Mouse (Mus musculus) liver, postnatal 0 days (tissue): Measurements from ENCODE around the gene Sntb2. TPM values are rescaled to one million over a fixed set of nuclear protein-coding genes. Genes with fewer than 3 reads are reported as not detected.
A peak's percentile ranks its signal among the peaks of the same experiment; 100 is the strongest.

Experiments used
- ATAC-seq: fragments of 200-750 bp; cut with Nextera tagmentation; 2 replicates; pipeline ENCODE4 v1.8.0; 2017; ENCODE audit warnings: mild to moderate bottlenecking, moderate library complexity
- DNase-seq: peaks from one replicate; pipeline ENCODE4 v3.0.0-alpha.2; 2016
- H3K27ac ChIP-seq: fragments of 300-500 bp; sonication (generic); 2 replicates; pipeline ENCODE4 v1.5.1; 2014; ENCODE audit warnings: antibody characterized with exemption, moderate library complexity, mild to moderate bottlenecking, low read depth
- H3K27me3 ChIP-seq: fragments of 300-500 bp; sonication (generic); 2 replicates; pipeline ENCODE4 v1.6.1; 2014; ENCODE audit warnings: low read length, control low read depth, mixed read lengths; ENCODE audit not compliant: insufficient read depth
- H3K36me3 ChIP-seq: fragments of 300-500 bp; sonication (generic); replicated peaks from 2 replicates; pipeline ENCODE4 v1.6.1; 2014; ENCODE audit warnings: mild to moderate bottlenecking, control low read depth, low read length, moderate library complexity, mixed read lengths; ENCODE audit not compliant: insufficient read depth
- H3K4me1 ChIP-seq: fragments of 300-500 bp; sonication (generic); 2 replicates; pipeline ENCODE4 v1.6.1; 2014; ENCODE audit warnings: antibody characterized with exemption, mild to moderate bottlenecking, control low read depth; ENCODE audit not compliant: insufficient read depth
- H3K4me2 ChIP-seq: fragments of 300-500 bp; sonication (generic); 2 replicates; pipeline ENCODE4 v1.6.1; 2014; ENCODE audit warnings: low read depth, mild to moderate bottlenecking, low read length, moderate library complexity, mixed read lengths
- H3K4me3 ChIP-seq: fragments of 300-500 bp; sonication (generic); 2 replicates; pipeline ENCODE4 v1.5.1; 2014; ENCODE audit warnings: low read depth, low read length
- H3K9ac ChIP-seq: fragments of 300-500 bp; sonication (generic); replicated peaks from 2 replicates; pipeline ENCODE4 v1.6.1; 2014; ENCODE audit warnings: mild to moderate bottlenecking, moderate library complexity
- H3K9me3 ChIP-seq: fragments of 300-500 bp; sonication (generic); 2 replicates; pipeline ENCODE4 v1.6.1; 2016; ENCODE audit warnings: mild to moderate bottlenecking, control low read depth, low read length, mixed read lengths
- CTCF ChIP-seq: sonication (generic); IDR thresholded peaks from 2 replicates; pipeline ENCODE4 v1.5.1; 2016; ENCODE audit warnings: antibody characterized with exemption, low read depth
- EP300 ChIP-seq: IDR thresholded peaks from 2 replicates; pipeline ENCODE4 v1.6.1; 2016; ENCODE audit warnings: antibody characterized with exemption, low read depth, mild to moderate bottlenecking
- WGBS: fragments of 180-500 bp; shearing (Covaris S2); extraction: QIAGEN DNeasy Blood & Tissue Kit; methylation state at CpG from one replicate; pipeline ENCODE4 v1.1.7; 2014; ENCODE audit not compliant: insufficient replicate concordance; 5-methylcytosine and 5-hydroxymethylcytosine counted together
- polyA plus RNA-seq: library from polyadenylated mRNA; unstranded; fragments of >200 nt; fragmentation: Nextera tagmentation; extraction: Ambion mirVana; gene quantifications from 2 replicates; pipeline ENCODE4 v1.2.1, GENCODE M21; 2015

Gene Sntb2
- polyA plus RNA-seq, 1 experiment from 2014 or later, result 1.9 TPM

DNA sequence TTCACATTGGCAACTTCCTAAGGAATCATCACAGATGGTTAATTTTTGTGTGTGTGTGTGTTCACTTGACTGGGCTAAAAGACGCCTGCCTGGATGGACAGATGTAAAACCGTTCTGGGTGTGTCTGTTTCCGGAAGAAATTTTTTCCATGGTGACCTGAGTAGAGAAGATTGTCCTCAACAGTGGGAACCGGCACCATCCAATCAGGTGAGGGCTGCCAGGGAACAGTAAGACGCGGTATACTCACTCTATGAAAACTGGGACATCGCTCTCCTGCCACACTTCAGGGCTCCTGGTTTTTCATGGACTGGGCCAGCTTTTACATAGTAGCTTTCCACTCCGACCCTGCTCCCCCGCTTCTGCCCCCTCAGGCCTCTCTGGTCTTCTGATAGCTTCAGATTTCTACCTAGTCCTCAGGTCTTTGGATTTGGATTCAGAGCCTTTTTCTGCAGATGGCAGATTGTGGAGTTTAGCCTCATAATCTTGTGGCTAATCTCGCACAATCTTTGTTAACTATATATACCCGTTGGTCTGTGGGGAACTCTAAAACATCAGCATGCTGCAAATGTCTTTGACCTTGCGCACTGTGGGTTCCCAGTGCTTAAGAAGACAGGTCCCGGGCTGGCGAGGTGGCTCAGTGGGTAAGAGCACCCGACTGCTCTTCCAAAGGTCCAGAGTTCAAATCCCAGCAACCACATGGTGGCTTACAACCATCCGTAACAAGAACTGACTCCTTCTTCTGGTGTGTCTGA, 1.1 kb upstream of the Sntb2 start:
- DNase-seq, result no peak
- no peak for ATAC-seq
- Histone ChIP-seq H3K9me3 (no peaks in the 10 kb centered on the region), H3K27ac (no peak overlapping the region), H3K4me2 (no peak overlapping the region), H3K27me3 (peaks cover 15% of the 10 kb centered on the region; the same call in 1 of the 2 replicates), H3K4me1 (peaks cover 17% of the 10 kb centered on the region), H3K9ac (no peak overlapping the region), H3K36me3 (no peaks in the 10 kb centered on the region), H3K4me3 (no peak overlapping the region)
- TF ChIP-seq CTCF (no peak), EP300 (no peak)
- WGBS, result 75% methylated on average over 15 of the region's 16 CpGs

DNA sequence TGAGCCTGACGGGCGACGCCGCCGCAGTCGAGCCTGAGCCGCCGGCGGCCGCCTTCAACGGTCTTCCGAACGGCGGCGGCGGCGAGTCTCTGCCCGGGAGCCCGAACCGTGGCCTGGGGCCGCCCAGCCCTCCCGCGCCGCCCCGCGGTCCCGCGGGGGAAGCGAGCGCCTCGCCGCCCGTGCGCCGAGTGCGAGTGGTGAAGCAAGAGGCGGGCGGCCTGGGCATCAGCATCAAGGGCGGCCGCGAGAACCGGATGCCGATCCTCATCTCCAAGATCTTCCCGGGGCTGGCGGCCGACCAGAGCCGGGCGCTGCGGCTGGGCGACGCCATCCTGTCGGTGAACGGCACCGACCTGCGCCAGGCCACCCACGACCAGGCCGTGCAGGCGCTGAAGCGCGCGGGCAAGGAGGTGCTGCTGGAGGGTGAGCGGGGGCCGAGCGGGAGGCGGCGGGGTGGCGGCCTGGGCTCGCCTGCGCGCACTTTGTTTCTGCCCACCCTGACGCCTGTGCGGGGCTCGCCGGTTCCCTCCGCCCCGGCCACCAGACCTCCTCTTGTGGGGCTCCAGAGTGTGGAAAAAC, 438 bp downstream of the Sntb2 start:
- peak; percentile 59 for DNase-seq
- WGBS, result under 1% methylated on average over 53 of the region's 76 CpGs

DNA sequence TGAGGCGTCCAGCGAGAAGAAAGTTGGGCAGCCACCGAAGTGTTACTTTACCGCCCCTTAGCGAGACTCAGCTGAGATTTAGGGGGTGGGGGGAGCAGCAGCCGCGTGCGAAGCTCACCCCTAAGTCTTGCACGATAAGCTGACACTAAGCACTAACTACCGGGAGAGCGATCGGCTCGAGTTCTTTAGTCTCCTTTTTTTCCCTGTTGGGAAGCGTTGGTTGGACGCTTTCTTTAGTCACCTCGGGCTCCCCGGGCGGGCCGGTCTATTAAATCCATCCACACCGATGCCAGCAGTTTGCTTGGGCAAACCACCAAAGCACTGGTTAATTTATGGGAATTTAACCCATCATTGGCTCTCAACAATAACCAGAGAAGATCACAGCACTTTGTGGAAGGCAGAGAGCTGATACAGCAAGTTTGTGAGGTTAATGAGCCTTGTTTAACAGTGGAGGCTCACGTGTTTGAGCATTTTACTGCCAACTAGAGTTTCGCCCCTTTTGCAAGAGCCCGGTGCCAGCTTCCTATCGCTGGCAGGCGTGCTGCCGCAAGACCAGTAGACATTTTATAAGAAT, 1.0 kb downstream of the Sntb2 start:
- Histone ChIP-seq H3K4me3 (peak overlapping the region; percentile 73), H3K27ac (peak overlapping the region; percentile 56), H3K27me3 (peaks cover 15% of the 10 kb centered on the region; the same call in 1 of the 2 replicates), H3K36me3 (no peaks in the 10 kb centered on the region), H3K9me3 (no peaks in the 10 kb centered on the region), H3K4me2 (peak overlapping the region; percentile 95), H3K4me1 (peaks cover 17% of the 10 kb centered on the region), H3K9ac (peak overlapping the region; percentile 82)
- WGBS, result 2% methylated on average over 26 of the region's 26 CpGs
- TF ChIP-seq EP300 (no peak), CTCF (no peak)
- DNase-seq (peak; percentile 21), ATAC-seq (peak; percentile 6; the same call in 1 of the 2 replicates)

More for the DNA sequence above, 438 bp downstream of the Sntb2 start:
- Histone ChIP-seq H3K27me3 (peaks cover 15% of the 10 kb centered on the region; the same call in 1 of the 2 replicates), H3K4me2 (peak overlapping the region; percentile 95), H3K4me3 (peak overlapping the region; percentile 73), H3K9ac (peak overlapping the region; percentile 82), H3K36me3 (no peaks in the 10 kb centered on the region), H3K27ac (peak overlapping the region; percentile 56), H3K9me3 (no peaks in the 10 kb centered on the region), H3K4me1 (peaks cover 17% of the 10 kb centered on the region)
- no peak for TF ChIP-seq EP300
- TF ChIP-seq CTCF, result no peak
- ATAC-seq, result peak; percentile 70

DNA sequence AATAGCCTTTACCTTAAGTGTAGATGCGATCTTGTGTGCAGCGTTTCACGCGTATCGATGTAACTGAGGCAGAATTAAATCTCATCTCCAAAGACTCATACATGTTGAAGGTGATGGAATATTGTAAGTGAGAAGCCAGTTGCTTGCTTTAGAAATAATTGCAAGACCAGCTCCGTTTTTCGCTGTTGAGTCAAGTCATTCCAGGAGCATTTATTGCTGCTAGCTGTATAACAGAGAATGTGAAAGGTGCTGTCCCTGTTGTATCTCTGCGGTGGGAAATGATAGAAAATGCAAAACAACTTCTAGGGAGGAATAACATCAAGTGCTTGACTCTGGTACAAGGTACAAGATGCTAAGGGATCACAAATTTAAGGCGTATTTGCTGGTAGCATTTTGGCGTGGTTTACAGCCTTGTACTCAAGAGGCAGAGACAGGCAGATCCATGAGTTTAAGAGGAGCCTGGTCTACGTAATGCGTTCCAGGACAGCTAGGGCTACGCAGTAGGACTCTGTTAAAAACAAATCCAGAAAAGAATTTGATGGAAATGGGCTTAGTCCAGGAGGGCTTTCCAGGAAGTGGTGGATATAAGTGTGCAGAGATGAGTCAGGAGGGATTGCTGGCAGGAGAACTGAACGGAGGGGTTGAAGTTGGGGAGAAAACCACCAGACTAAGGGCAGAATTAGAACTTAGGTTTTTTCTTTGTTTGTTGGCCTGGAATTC, 1.7 kb downstream of the Sntb2 start:
- H3K4me3 ChIP-seq, result peak overlapping the region; percentile 73
- peaks cover 15% of the 10 kb centered on the region; the same call in 1 of the 2 replicates for H3K27me3 ChIP-seq
- ATAC-seq, result no peak
- no peak for TF ChIP-seq EP300
- peaks cover 17% of the 10 kb centered on the region for H3K4me1 ChIP-seq
- H3K9me3 ChIP-seq, result no peaks in the 10 kb centered on the region
- H3K9ac ChIP-seq, result peak overlapping the region; percentile 82; the same call in 1 of the 2 replicates
- H3K4me2 ChIP-seq, result peak overlapping the region; percentile 95
- DNase-seq, result no peak
- H3K36me3 ChIP-seq, result no peaks in the 10 kb centered on the region
- no peak overlapping the region for H3K27ac ChIP-seq
- 55% methylated on average over 14 of the region's 14 CpGs for WGBS

DNA sequence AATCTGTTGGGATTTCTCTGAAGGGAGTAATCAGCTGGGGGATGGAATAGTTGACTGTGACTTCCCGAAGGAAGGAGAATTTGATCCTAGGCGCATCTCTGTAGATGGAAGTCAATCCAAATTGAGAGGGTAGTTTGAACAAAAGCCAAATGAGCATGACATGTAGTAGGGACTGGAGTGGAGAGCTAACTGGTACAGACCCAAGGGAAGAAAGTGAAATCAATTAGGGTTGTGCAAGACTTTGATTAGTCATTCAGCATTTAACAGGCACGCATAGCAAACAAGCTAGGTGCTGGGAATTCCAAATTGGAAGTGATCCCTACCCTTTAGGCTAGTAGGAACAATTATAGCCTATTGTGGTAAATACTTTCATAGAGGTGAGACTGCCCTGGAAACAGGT, 6.3 kb downstream of the Sntb2 start:
- Histone ChIP-seq H3K27me3 (0 out of 2 replicates have a peak, but pooled peaks cover 8% of the 10 kb centered on the region), H3K4me2 (no peak overlapping the region), H3K9me3 (no peaks in the 10 kb centered on the region), H3K36me3 (no peaks in the 10 kb centered on the region), H3K27ac (no peak overlapping the region), H3K4me1 (peaks cover 7% of the 10 kb centered on the region), H3K9ac (no peak overlapping the region), H3K4me3 (no peak overlapping the region)
- DNase-seq (no peak), ATAC-seq (peak; percentile 48; the same call in 1 of the 2 replicates)
- WGBS, result 80% methylated on average over 3 of the region's 3 CpGs
- TF ChIP-seq CTCF (no peak), EP300 (no peak)
